Mouse (Mus musculus): Measurements from ENCODE around the gene Plac1.

Gene Plac1

GRCm38 (mm10) chrX:53118631-53119030 is 121.3 kb downstream of the Plac1 start:
- no peak for ATAC-seq (ENCODE audit: insufficient number of reproducible peaks, low FRiP score, low TSS enrichment)

GRCm38 (mm10) chrX:53118019-53118418 is 121.9 kb downstream of the Plac1 start:
- ATAC-seq (ENCODE audit: insufficient number of reproducible peaks, low FRiP score, low TSS enrichment) = no peak

GRCm38 (mm10) chrX:53114994-53115393 is 124.9 kb downstream of the Plac1 start:
- ATAC-seq (ENCODE audit: insufficient number of reproducible peaks, low FRiP score, low TSS enrichment) = no peak

GRCm38 (mm10) chrX:53110142-53110541 is 129.8 kb downstream of the Plac1 start:
- no peak for ATAC-seq (ENCODE audit: insufficient number of reproducible peaks, low FRiP score, low TSS enrichment)

GRCm38 (mm10) chrX:53107127-53107526 is 132.8 kb downstream of the Plac1 start:
- no peak for ATAC-seq (ENCODE audit: insufficient number of reproducible peaks, low FRiP score, low TSS enrichment)

DNA sequence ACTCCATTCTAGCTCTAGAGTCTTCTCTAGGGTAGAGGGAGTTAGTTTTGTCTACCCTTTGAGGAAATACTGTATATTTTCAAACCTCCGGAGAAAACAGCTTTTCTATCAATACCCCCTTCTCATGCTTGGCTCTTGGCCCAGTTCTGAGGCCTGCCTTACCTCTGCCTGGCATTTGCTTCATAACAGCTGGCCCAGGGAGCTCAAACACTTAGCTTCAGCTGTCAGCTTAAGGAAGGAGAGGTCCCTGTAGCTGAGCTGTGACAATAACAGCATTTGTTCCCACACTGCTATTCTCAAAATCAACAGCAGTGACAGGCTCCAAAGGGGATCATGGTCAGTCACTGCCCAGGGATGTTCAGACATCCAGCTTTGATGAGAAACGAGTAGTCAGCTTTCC is 138.7 kb downstream of the Plac1 start:
- no peak for ATAC-seq (ENCODE audit: insufficient number of reproducible peaks, low FRiP score, low TSS enrichment)

GRCm38 (mm10) chrX:53099951-53100350 is 140.0 kb downstream of the Plac1 start:
- no peak for ATAC-seq (ENCODE audit: insufficient number of reproducible peaks, low FRiP score, low TSS enrichment)

DNA sequence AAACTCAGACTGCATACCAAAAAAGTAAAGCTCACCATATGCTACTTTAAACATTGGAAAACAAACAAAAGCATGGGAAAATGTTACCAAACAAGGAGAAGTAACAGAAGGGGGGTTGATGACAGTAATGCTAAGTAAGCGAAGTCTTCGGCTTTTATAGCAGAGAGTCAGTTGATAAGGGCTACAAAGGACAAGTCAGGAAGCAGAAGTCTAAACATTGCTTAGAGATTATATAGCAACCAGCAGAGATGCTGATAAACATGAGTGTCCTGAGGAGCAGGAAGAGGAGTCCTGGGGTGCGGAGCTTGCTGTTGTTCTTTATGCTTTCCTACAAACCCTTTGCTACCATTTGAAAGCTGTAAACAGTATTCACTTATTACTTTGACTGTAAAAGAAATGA is 140.6 kb downstream of the Plac1 start:
- no peak for ATAC-seq (ENCODE audit: insufficient number of reproducible peaks, low FRiP score, low TSS enrichment)

DNA sequence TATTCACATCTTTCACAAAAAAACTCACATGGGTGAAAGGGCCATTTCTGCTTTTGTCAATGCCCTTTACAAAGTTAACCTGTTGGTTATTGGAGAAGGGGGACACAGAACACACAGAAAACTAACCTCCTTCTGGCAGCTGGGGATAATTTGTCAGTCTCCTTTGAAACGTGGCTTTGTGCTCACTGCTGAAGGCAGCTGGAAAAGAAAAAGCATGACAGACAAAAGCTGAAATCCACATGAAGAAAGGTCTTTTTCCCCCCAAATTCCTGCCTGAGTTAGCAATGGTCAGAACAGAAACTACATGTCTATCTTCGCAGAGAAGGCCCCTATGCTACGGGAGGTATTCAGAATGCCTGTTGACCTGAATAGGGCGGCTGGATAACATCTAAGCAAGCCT is 141.6 kb downstream of the Plac1 start:
- ATAC-seq (ENCODE audit: insufficient number of reproducible peaks, low FRiP score, low TSS enrichment) = no peak

GRCm38 (mm10) chrX:53097786-53098185 is 142.1 kb downstream of the Plac1 start:
- ATAC-seq (ENCODE audit: insufficient number of reproducible peaks, low FRiP score, low TSS enrichment) = no peak

DNA sequence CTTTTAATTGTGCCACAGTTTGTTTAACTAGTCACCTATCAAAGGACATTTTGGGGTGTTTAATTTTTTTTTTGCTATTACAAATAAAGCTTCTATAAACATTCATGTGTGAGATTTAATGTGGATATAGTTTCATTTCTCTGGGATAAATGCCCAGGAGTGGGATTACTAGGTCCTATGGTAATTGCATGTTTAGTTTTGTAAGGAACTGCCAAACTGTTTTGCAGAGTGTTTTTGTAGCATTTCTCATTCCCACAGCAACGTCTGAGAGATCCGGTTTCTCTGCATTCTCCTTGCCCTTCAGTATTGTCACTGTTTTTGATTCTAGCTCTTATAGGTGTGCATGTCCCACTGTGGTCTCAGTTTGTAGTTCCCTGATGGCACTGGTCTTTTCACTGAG is 146.5 kb downstream of the Plac1 start:
- no peak for ATAC-seq (ENCODE audit: insufficient number of reproducible peaks, low FRiP score, low TSS enrichment)

DNA sequence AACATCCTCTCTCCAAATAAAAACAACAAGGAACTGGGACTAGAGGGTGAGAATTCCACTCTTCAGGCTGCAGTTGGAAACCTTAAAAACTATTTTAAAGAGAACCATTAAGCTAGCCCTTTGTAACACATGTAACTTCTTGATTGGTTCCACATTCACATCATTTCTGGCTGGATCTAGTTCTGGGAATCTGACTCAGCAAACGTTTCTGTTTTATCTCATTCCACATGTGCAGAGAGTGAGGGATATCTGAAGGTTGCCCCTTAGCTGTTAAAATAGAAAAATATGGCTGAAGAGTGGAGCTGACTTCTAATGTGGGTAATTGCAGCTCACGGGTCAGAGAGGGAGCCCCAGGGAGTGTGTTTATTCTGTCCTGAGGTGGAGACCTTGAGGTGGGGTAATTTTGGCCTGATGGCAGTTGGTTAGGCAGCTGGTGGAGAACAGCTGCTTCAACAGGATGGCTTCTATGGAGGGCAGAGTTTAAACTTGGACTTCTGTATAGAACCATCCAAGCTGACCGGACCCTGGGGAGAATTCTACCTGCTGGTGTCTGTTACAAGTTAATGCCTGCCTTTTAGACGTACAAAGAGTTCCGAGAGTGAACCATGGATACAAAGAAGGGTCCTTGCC is 151.1 kb downstream of the Plac1 start:
- ATAC-seq (ENCODE audit: insufficient number of reproducible peaks, low FRiP score, low TSS enrichment) = no peak

DNA sequence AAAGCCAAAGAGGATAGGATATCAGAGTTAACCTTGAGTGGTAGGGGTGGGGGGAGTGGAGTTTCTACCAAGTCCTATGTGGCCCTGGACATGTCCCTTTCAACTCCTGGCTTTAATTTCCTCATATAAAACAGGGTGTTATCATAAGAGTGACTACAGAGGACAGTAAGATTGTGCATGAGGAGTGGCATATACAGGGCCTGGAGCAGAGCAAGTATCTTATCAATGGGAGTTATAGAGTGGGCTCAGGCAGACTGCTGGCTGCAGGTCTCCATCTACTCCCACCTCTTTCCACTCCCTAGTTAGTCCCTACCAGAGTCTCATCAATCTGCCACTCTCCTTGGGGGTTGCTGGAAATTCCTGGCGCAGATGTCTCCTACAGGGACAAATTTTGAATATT is 152.7 kb downstream of the Plac1 start:
- ATAC-seq (ENCODE audit: insufficient number of reproducible peaks, low FRiP score, low TSS enrichment) = no peak

DNA sequence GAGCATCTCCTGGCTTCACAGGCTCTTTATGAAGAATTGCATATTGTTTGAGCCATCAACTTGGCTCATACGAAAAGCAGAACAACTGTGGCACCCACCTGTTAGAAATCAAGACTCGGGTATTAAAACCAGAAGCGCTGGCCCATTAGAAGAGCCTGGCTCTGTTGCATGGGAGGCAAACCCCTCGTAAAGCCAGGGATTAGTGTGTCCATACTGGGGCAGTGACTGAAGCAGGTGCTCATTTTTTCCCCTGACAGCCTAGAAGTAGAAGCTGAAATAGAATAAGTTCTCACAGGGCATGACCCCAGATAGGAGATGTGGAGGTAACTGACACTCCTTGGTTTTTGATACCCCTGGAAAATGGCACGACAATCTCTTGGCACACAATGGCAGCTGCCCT is 154.4 kb downstream of the Plac1 start:
- ATAC-seq (ENCODE audit: insufficient number of reproducible peaks, low FRiP score, low TSS enrichment) = no peak

- ATAC-seq (ENCODE audit: insufficient number of reproducible peaks, low FRiP score, low TSS enrichment) = no peak
These were observed 175.5 kb downstream of the Plac1 start for GRCm38 (mm10) chrX:53064406-53064805.

- ATAC-seq (ENCODE audit: insufficient number of reproducible peaks, low FRiP score, low TSS enrichment) = no peak
These were observed 180.4 kb downstream of the Plac1 start for GRCm38 (mm10) chrX:53059426-53060007.

GRCm38 (mm10) chrX:53058459-53059280 is 181.2 kb downstream of the Plac1 start:
- no peak for ATAC-seq (ENCODE audit: insufficient number of reproducible peaks, low FRiP score, low TSS enrichment)

DNA sequence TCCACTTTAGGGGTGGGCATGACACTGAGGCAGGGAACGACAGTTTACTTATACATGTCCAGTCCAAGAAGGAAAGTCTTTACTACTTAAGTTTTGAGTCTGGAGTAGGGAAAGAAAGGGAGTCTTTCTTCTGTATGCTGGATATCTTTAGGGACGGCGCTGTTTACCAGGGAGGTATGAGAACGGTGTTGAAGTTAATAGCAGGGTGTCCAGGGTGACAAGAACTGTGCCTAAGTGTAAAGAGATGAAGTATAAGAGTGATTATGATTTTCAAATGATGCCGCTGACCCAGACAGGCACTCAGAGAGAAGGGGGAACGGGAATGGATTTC is 182.2 kb downstream of the Plac1 start:
- no peak for ATAC-seq (ENCODE audit: insufficient number of reproducible peaks, low FRiP score, low TSS enrichment)

DNA sequence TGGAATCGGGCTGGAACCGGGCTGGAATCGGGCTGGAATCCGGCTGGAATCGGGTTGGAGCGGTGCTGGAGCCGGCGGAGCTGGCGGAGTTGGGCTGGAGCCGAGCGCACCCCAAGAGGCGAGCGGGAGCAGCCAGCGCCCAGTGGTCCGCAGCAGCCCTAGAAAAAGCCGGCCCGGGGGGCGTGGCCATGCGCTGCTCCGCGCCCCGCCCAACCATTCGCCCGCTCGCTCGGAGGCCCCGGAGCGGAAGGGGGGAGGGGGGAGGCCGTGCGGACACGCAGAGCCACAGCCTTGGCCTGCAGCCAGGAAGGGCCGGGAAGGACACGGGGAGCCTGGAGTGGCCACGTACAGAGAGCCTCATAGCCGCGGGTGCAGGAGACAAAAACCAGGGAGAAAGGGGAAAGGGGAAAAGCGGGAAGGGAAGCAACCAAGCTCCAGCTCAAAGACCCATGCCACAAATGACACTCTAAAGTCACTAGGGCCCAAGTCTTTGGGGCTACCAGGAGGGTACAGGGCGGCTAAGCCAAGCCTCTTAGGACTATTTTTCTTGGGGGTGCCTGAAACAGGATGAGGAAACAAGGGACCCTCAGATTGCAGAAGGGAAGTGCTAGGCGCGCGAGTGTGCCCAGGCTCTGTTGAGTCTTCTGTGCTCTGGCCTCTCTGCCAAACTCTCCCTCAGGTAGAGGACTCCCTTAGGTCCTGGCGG is 182.7 kb downstream of the Plac1 start:
- ATAC-seq (ENCODE audit: insufficient number of reproducible peaks, low FRiP score, low TSS enrichment) = no peak

DNA sequence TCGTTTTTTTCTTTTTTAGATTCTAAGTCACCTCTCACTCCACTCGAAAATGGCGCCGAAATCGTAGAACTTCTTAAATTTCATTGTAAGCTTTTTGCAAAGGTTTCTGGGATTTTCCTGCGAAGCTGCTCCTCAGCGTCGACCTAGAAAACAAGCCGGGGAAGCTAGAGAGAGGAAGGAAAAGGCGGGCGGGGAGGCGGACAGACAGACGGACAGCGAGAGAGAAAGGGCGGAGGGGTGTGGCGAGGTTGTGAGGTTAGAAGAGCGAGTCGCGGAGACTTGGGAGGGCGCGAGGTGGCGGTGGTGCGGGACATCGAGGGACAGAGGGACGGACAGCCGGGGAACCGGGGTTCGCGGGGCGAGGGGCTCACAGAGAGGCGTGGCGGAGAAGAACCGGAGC is 183.3 kb downstream of the Plac1 start:
- ATAC-seq (ENCODE audit: insufficient number of reproducible peaks, low FRiP score, low TSS enrichment) = no peak

DNA sequence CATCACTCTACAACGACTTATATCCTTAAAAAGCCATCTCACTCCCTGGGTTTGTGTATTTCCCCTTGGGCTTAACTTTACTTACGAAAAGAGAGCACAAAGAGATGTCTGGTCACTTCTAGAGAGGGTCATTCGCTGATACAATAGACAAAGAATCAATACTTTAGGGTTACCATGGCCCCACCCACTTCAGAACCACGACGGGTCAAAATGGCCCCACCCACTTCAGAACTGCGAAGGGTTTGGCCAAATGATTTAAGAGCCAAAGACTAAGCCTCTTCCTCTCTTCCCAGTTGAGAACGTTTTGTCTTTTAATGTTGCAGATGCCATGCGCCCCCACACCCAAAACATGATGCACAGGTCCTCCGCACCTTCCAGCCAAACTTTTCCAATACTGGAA is 184.1 kb downstream of the Plac1 start:
- ATAC-seq (ENCODE audit: insufficient number of reproducible peaks, low FRiP score, low TSS enrichment) = no peak
